Mouse (Mus musculus) liver, embryonic 14.5 days (tissue): ENCODE measurements around the gene Ccdc120.

Experiments
- CTCF ChIP-seq: IDR thresholded peaks from 2 replicates; pipeline ENCODE4 v1.5.1; 2016; ENCODE audit warnings: antibody characterized with exemption, low read depth, control low read depth
- EP300 ChIP-seq: IDR thresholded peaks from 2 replicates; pipeline ENCODE4 v1.6.1; 2016; ENCODE audit warnings: antibody characterized with exemption, low read depth

DNA sequence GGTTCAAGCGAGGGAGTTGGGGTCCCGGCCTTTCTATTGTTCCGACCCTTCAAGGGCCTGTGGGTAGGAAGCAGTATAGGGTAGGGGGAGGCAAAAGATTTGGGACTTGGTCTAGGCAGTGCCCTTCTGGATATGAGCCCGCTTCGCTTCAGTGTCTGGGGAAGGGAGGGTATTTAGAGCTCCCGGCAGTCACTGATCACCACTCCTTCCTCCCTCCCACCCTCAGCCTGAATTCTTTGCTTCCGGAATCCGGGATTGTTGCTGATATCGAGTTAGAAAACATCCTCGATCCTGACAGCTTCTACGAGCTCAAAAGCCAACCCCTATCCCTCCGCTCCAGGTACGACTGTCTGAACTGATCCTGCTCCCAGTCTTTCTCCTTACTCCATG is 14.6 kb upstream of the Ccdc120 start:
- TF ChIP-seq CTCF = no peak
- no peak for TF ChIP-seq EP300
